Mouse (Mus musculus): ENCODE measurements around the gene Dnaja2.

The Dnaja2 gene

GRCm38 (mm10) chr8:85554391-85555180, 558 bp downstream of the Dnaja2 start:
- DNase-seq (ENCODE audit: low read depth, low spot score), result peak; percentile 53

GRCm38 (mm10) chr8:85551934-85552333, 3.2 kb downstream of the Dnaja2 start:
- DNase-seq (ENCODE audit: low read depth, low spot score), result no peak

GRCm38 (mm10) chr8:85536332-85536731, 18.8 kb downstream of the Dnaja2 start:
- DNase-seq (ENCODE audit: low read depth, low spot score), result no peak

- DNase-seq (ENCODE audit: low read depth, low spot score), result no peak
Observed at GRCm38 (mm10) chr8:85534163-85534562, 21.0 kb downstream of the Dnaja2 start.

- no peak for DNase-seq (ENCODE audit: low read depth, low spot score)
Observed at GRCm38 (mm10) chr8:85533434-85533833, 21.7 kb downstream of the Dnaja2 start.

GRCm38 (mm10) chr8:85532843-85533242, 22.3 kb downstream of the Dnaja2 start:
- DNase-seq (ENCODE audit: low read depth, low spot score), result peak; percentile 59

GRCm38 (mm10) chr8:85531471-85531870, 23.7 kb downstream of the Dnaja2 start:
- DNase-seq (ENCODE audit: low read depth, low spot score), result no peak

- DNase-seq (ENCODE audit: low read depth, low spot score), result no peak
Observed at GRCm38 (mm10) chr8:85530717-85531116, 24.4 kb downstream of the Dnaja2 start.

- DNase-seq (ENCODE audit: low read depth, low spot score), result no peak
Observed at GRCm38 (mm10) chr8:85528959-85529358, 26.2 kb downstream of the Dnaja2 start.

GRCm38 (mm10) chr8:85526105-85526504, 29.0 kb downstream of the Dnaja2 start:
- peak; percentile 79 for DNase-seq (ENCODE audit: low read depth, low spot score)

- DNase-seq (ENCODE audit: low read depth, low spot score), result no peak
Observed at GRCm38 (mm10) chr8:85524086-85524485, 31.1 kb downstream of the Dnaja2 start.

- DNase-seq (ENCODE audit: low read depth, low spot score), result no peak
Observed at GRCm38 (mm10) chr8:85521332-85521731, 33.8 kb downstream of the Dnaja2 start.

GRCm38 (mm10) chr8:85520586-85520985, 34.6 kb downstream of the Dnaja2 start:
- DNase-seq (ENCODE audit: low read depth, low spot score), result no peak

- DNase-seq (ENCODE audit: low read depth, low spot score), result no peak
Observed at GRCm38 (mm10) chr8:85517956-85518355, 37.2 kb downstream of the Dnaja2 start.

- no peak for DNase-seq (ENCODE audit: low read depth, low spot score)
Observed at GRCm38 (mm10) chr8:85517336-85517735, 37.8 kb downstream of the Dnaja2 start.

- no peak for DNase-seq (ENCODE audit: low read depth, low spot score)
Observed at GRCm38 (mm10) chr8:85515391-85515790, 39.8 kb downstream of the Dnaja2 start.

- DNase-seq (ENCODE audit: low read depth, low spot score), result no peak
Observed at GRCm38 (mm10) chr8:85513283-85513682, 41.9 kb downstream of the Dnaja2 start.

GRCm38 (mm10) chr8:85512234-85512633, 42.9 kb downstream of the Dnaja2 start:
- DNase-seq (ENCODE audit: low read depth, low spot score), result no peak

GRCm38 (mm10) chr8:85508661-85509060, 46.5 kb downstream of the Dnaja2 start:
- peak; percentile 43 for DNase-seq (ENCODE audit: low read depth, low spot score)

GRCm38 (mm10) chr8:85506620-85507019, 48.5 kb downstream of the Dnaja2 start:
- no peak for DNase-seq (ENCODE audit: low read depth, low spot score)

GRCm38 (mm10) chr8:85504704-85505103, 50.4 kb downstream of the Dnaja2 start:
- no peak for DNase-seq (ENCODE audit: low read depth, low spot score)

- DNase-seq (ENCODE audit: low read depth, low spot score), result no peak
Observed at GRCm38 (mm10) chr8:85503065-85503464, 52.1 kb downstream of the Dnaja2 start.

GRCm38 (mm10) chr8:85502381-85502780, 52.8 kb downstream of the Dnaja2 start:
- DNase-seq (ENCODE audit: low read depth, low spot score), result no peak

All from ES-CJ7 (cell line).